22 mouse cellular contexts compared by ENCODE assay signal in genomic region chr6:143047538-143048258, GRCm38 (mm10). TPM values are rescaled to one million over a fixed set of nuclear protein-coding genes. Genes with fewer than 3 reads are reported as not detected.
DNase-seq lines count a peak whose midpoint lies in the region; ATAC-seq and TF ChIP-seq lines count a peak whose summit lies in the region.
"Had no signal": no experiment of that assay in that cellular context is flagged by ENCODE, and none has a peak within 500 bp of the region (broad histone marks: within the 10 kb centered on the region; RNA-seq: fewer than 3 reads in every experiment).

No protein-coding gene starts in this region.

- no peaks in the 10 kb centered on the region for H3K4me1 ChIP-seq in midbrain, embryonic 12.5 days
- H3K4me1 ChIP-seq in midbrain, embryonic 14.5 days (ENCODE audit: control insufficient read depth, insufficient read depth, low read length) = no peaks in the 10 kb centered on the region
- no peaks in the 10 kb centered on the region for H3K4me1 ChIP-seq in hindbrain, embryonic 15.5 days (replicated peaks)
- H3K4me1 ChIP-seq: embryonic facial prominence, embryonic 13.5 days; limb, embryonic 13.5 days; liver, embryonic 13.5 days had no signal

- H3K9me3 ChIP-seq in midbrain, embryonic 12.5 days = no peaks in the 10 kb centered on the region
- no peaks in the 10 kb centered on the region for H3K9me3 ChIP-seq in midbrain, embryonic 14.5 days (ENCODE audit: control insufficient read depth, low read length)
- no peaks in the 10 kb centered on the region for H3K9me3 ChIP-seq in hindbrain, embryonic 15.5 days
- H3K9me3 ChIP-seq: embryonic facial prominence, embryonic 13.5 days; G1E; limb, embryonic 13.5 days; liver, embryonic 13.5 days had no signal

- H3K4me2 ChIP-seq in midbrain, embryonic 12.5 days (replicated peaks) = no peak overlapping the region
- H3K4me2 ChIP-seq in midbrain, embryonic 14.5 days (ENCODE audit: low read length) = no peak overlapping the region
- H3K4me2 ChIP-seq in hindbrain, embryonic 15.5 days = no peak overlapping the region
- H3K4me2 ChIP-seq: embryonic facial prominence, embryonic 13.5 days; heart, embryonic 11.5 days; limb, embryonic 13.5 days; liver, embryonic 13.5 days; lung, embryonic 14.5 days had no signal

- no peaks in the 10 kb centered on the region for H3K27me3 ChIP-seq in midbrain, embryonic 12.5 days
- H3K27me3 ChIP-seq in midbrain, embryonic 14.5 days (ENCODE audit: control insufficient read depth, insufficient read depth, low read length) = no peaks in the 10 kb centered on the region
- H3K27me3 ChIP-seq in hindbrain, embryonic 15.5 days = no peaks in the 10 kb centered on the region
- H3K27me3 ChIP-seq: embryonic facial prominence, embryonic 13.5 days; limb, embryonic 13.5 days; liver, embryonic 13.5 days had no signal

- no peak for DNase-seq in frontal cortex, postnatal 36 days (ENCODE audit: low spot score in 2 of 2)
- DNase-seq in midbrain, embryonic 14.5 days = no peak
- peak; percentile 27 for DNase-seq in brain, embryonic 14.5 days (ENCODE audit: low read depth)
- no peak for DNase-seq in cerebellum, adult 18-20 months
- DNase-seq: adrenal gland, postnatal 25 days; cerebellum, adult 2 months; heart, postnatal 36 days; layer of hippocampus, postnatal 36 days; liver, embryonic 13.5 days; lung, embryonic 14.5 days; lung, postnatal 36 days; right cerebral cortex, adult 18-20 months; thymus, postnatal 25 days had no signal

- WGBS in midbrain, embryonic 12.5 days = 86% methylated on average over 15 of the region's 15 CpGs
- WGBS in midbrain, embryonic 14.5 days = 87% methylated on average over 15 of the region's 15 CpGs
- 78% methylated on average over 15 of the region's 15 CpGs for WGBS in hindbrain, embryonic 15.5 days

- no peak overlapping the region for H3K4me3 ChIP-seq in midbrain, embryonic 12.5 days
- no peak overlapping the region for H3K4me3 ChIP-seq in midbrain, embryonic 14.5 days (replicated peaks; ENCODE audit: low read depth, low read length)
- no peak overlapping the region for H3K4me3 ChIP-seq in hindbrain, embryonic 15.5 days
- H3K4me3 ChIP-seq: embryonic facial prominence, embryonic 13.5 days; limb, embryonic 13.5 days; liver, embryonic 13.5 days had no signal

- peaks cover 28% of the 10 kb centered on the region for H3K36me3 ChIP-seq in midbrain, embryonic 12.5 days
- H3K36me3 ChIP-seq in midbrain, embryonic 14.5 days (ENCODE audit: control insufficient read depth, insufficient read depth, low read length) = peaks cover 44% of the 10 kb centered on the region
- H3K36me3 ChIP-seq in hindbrain, embryonic 15.5 days = peaks cover 47% of the 10 kb centered on the region

- peak; percentile 31; the same call in 1 of the 2 replicates for ATAC-seq in frontal cortex, adult (ENCODE audit: low TSS enrichment)
- ATAC-seq in midbrain, embryonic 12.5 days (ENCODE audit: low FRiP score, low read depth) = 0 out of 2 replicates have a peak, but pooled peaks have one; percentile 41
- no peak for ATAC-seq in midbrain, embryonic 14.5 days (ENCODE audit: low FRiP score, low TSS enrichment)
- ATAC-seq in hindbrain, embryonic 15.5 days (ENCODE audit: low FRiP score, low read depth) = peak; percentile 54; the same call in 1 of the 2 replicates
- ATAC-seq: forebrain, embryonic 16.5 days; intestine, embryonic 16.5 days had no signal

- no peak overlapping the region for H3K9ac ChIP-seq in midbrain, embryonic 12.5 days (replicated peaks)
- H3K9ac ChIP-seq in midbrain, embryonic 14.5 days (replicated peaks; ENCODE audit: low read length) = no peak overlapping the region
- no peak overlapping the region for H3K9ac ChIP-seq in hindbrain, embryonic 15.5 days
- H3K9ac ChIP-seq: embryonic facial prominence, embryonic 13.5 days; limb, embryonic 13.5 days; liver, embryonic 13.5 days; lung, embryonic 14.5 days had no signal

- TF ChIP-seq POLR2A in brain, embryonic 14.5 days (IDR thresholded peaks at IDR 0.05; ENCODE audit: borderline replicate concordance, extremely low read depth, insufficient read depth, insufficient read length, poor library complexity, severe bottlenecking) = no peak

- peak overlapping the region; percentile 30; the same call in 1 of the 2 replicates for H3K27ac ChIP-seq in midbrain, embryonic 12.5 days (replicated peaks)
- H3K27ac ChIP-seq in midbrain, embryonic 14.5 days (replicated peaks; ENCODE audit: low read depth, low read length) = no peak overlapping the region
- 0 out of 2 replicates have a peak overlapping the region, but pooled peaks have one; percentile 8 for H3K27ac ChIP-seq in hindbrain, embryonic 15.5 days (replicated peaks)
- H3K27ac ChIP-seq: embryonic facial prominence, embryonic 13.5 days; limb, embryonic 13.5 days; liver, embryonic 13.5 days had no signal

- no peak for TF ChIP-seq CTCF in brain, embryonic 14.5 days (IDR thresholded peaks at IDR 0.05; ENCODE audit: borderline replicate concordance, extremely low read depth, insufficient read depth, insufficient read length)

RNA-seq across cellular contexts. Expression of gene C2cd5, which starts 52.2 kb away (rescaled TPM):
- 46.7 and 48.7 TPM in 2 replicates for polyA plus RNA-seq in midbrain, embryonic 12.5 days (2016; fragmentation: Nextera tagmentation; extraction: Ambion mirVana)
- 34.4 and 42.8 TPM in 2 replicates for polyA plus RNA-seq in midbrain, embryonic 14.5 days (2014; fragmentation: Nextera tagmentation; extraction: Ambion mirVana)
- polyA plus RNA-seq in brain, embryonic 14.5 days (2012; rRNA removed) = 77.8 and 93.5 TPM in 2 replicates
- 43.1 and 43.4 TPM in 2 replicates for polyA plus RNA-seq in hindbrain, embryonic 15.5 days (2015; fragmentation: Nextera tagmentation; extraction: Ambion mirVana)
